Mouse (Mus musculus) urinary bladder, postnatal 36 days (tissue): ENCODE data around the gene Gm595.

Experiments
- DNase-seq, 2 experiments: peaks; one replicate each; pipeline ENCODE4 v3.0.0; 2022; ENCODE audit warnings: low spot score in 2 of 2, mixed read lengths in 1 of 2

Gm595 gene

GRCm38 (mm10) chrX:48877613-48878012 is at the start of gene Gm595:
TSS of gene Gm595 (minus strand) at chrX:48877713.
- DNase-seq: no peak

- no peak for DNase-seq
These were observed 30.9 kb upstream of the Gm595 start for GRCm38 (mm10) chrX:48908421-48908820.

GRCm38 (mm10) chrX:48903744-48904143 is 26.2 kb upstream of the Gm595 start:
- DNase-seq: no peak

GRCm38 (mm10) chrX:48899555-48899954 is 22.0 kb upstream of the Gm595 start:
- DNase-seq: peak in 1 of 2 experiments; percentile 6

- no peak for DNase-seq
These were observed 19.3 kb upstream of the Gm595 start for GRCm38 (mm10) chrX:48896803-48897202.

- DNase-seq: no peak
These were observed 16.4 kb upstream of the Gm595 start for GRCm38 (mm10) chrX:48893946-48894345.

GRCm38 (mm10) chrX:48890259-48890658 is 12.7 kb upstream of the Gm595 start:
- DNase-seq: no peak

GRCm38 (mm10) chrX:48884615-48885014 is 7.1 kb upstream of the Gm595 start:
- no peak for DNase-seq
